Mouse (Mus musculus): ENCODE data around the gene Fem1a. TPM values are rescaled to one million over a fixed set of nuclear protein-coding genes. Genes with fewer than 3 reads are reported as not detected.

Gene Fem1a
- polyA plus RNA-seq (2012; rRNA removed): 24.0 and 24.1 TPM in 2 replicates

GRCm38 (mm10) chr17:56256239-56256881, at the start of gene Fem1a:
Gene Fem1a (plus strand): TSS chr17:56256810.

GRCm38 (mm10) chr17:56218377-56219191, 38.0 kb upstream of the Fem1a start, which contains the start of gene Dpp9:
Gene Dpp9 (minus strand): TSS chr17:56218905.

GRCm38 (mm10) chr17:56276643-56277566, 20.3 kb downstream of the Fem1a start, which contains the start of gene Ticam1:
Gene Ticam1 (minus strand): TSS chr17:56276786.

GRCm38 (mm10) chr17:56292531-56293222, 36.1 kb downstream of the Fem1a start, which contains the start of gene Plin3:
Gene Plin3 (minus strand): TSS chr17:56292873.

GRCm38 (mm10) chr17:56300186-56300585, 43.6 kb downstream of the Fem1a start, which contains the start of gene Arrdc5:
Gene Arrdc5 (minus strand): TSS chr17:56300286.

GRCm38 (mm10) chr17:56303160-56303846, 46.7 kb downstream of the Fem1a start, which contains the start of gene Uhrf1:
Gene Uhrf1 (plus strand): TSS chr17:56303321.

Other genes starting within 250 kb of the Fem1a start
- 86.0 and 90.7 TPM in 2 replicates for gene Sh3gl1, start 220.2 kb upstream of the Fem1a start, polyA plus RNA-seq (2012; rRNA removed)
- gene Chaf1a, start 216.4 kb upstream of the Fem1a start, polyA plus RNA-seq (2012; rRNA removed): 5.3 TPM in 2 replicates
- 105 and 110 TPM in 2 replicates for gene Ubxn6, start 181.8 kb upstream of the Fem1a start, polyA plus RNA-seq (2012; rRNA removed)
- gene Hdgfl2, start 177.2 kb upstream of the Fem1a start, polyA plus RNA-seq (2012; rRNA removed): 124 and 126 TPM in 2 replicates
- 0.66 and 0.68 TPM in 2 replicates for gene Plin4, start 147.0 kb upstream of the Fem1a start, polyA plus RNA-seq (2012; rRNA removed)
- 1.9 and 2.1 TPM in 2 replicates for gene Plin5, start 139.2 kb upstream of the Fem1a start, polyA plus RNA-seq (2012; rRNA removed)
- gene Lrg1, start 134.8 kb upstream of the Fem1a start, polyA plus RNA-seq (2012; rRNA removed): 0.06 and 0.41 TPM in 2 replicates
- gene Sema6b, start 116.5 kb upstream of the Fem1a start, polyA plus RNA-seq (2012; rRNA removed): 45.5 and 51.8 TPM in 2 replicates
- 9.4 and 10.4 TPM in 2 replicates for gene Tnfaip8l1, start 94.3 kb upstream of the Fem1a start, polyA plus RNA-seq (2012; rRNA removed)
- gene Mydgf, start 72.9 kb upstream of the Fem1a start, polyA plus RNA-seq (2012; rRNA removed): 47.7 and 52.9 TPM in 2 replicates
- gene Dpp9, start 37.9 kb upstream of the Fem1a start, polyA plus RNA-seq (2012; rRNA removed): 40.3 and 41.4 TPM in 2 replicates
- gene Ticam1, start 20.0 kb downstream of the Fem1a start, polyA plus RNA-seq (2012; rRNA removed): 2.3 and 2.7 TPM in 2 replicates
- 4.1 TPM in 2 replicates for gene Plin3, start 36.1 kb downstream of the Fem1a start, polyA plus RNA-seq (2012; rRNA removed)
- not detected in 2 replicates for gene Arrdc5, start 43.5 kb downstream of the Fem1a start, polyA plus RNA-seq (2012; rRNA removed)
- gene Uhrf1, start 46.5 kb downstream of the Fem1a start, polyA plus RNA-seq (2012; rRNA removed): 15.6 and 16.9 TPM in 2 replicates
- 53.9 and 65.1 TPM in 2 replicates for gene Kdm4b, start 69.3 kb downstream of the Fem1a start, polyA plus RNA-seq (2012; rRNA removed)
- 949 and 1,105 TPM in 2 replicates for gene Ptprs, start 219.7 kb downstream of the Fem1a start, polyA plus RNA-seq (2012; rRNA removed)

Measured in central nervous system, embryonic 18 days (tissue).